Mouse (Mus musculus) layer of hippocampus, adult 18-20 months (tissue): ENCODE measurements around the gene Amfr. TPM values are rescaled to one million over a fixed set of nuclear protein-coding genes. Genes with fewer than 3 reads are reported as not detected.

Experiments
- DNase-seq, 2 experiments: peaks; one replicate each; pipeline ENCODE4 v3.0.0; 2022; ENCODE audit warnings: low spot score in 2 of 2
- long read RNA-seq: library from polyadenylated mRNA; stranded (forward); transcript quantifications from one replicate; pipeline ENCODE4 v2.0.0, GENCODE M21; 2021
- total RNA-seq, 2 experiments: library from RNA; stranded (reverse); gene quantifications; 2 replicates each; pipeline ENCODE4 v1.2.3; 2021

Amfr gene
- 100 to 1,000 TPM; 129 to 135 TPM for total RNA-seq
- long read RNA-seq, transcript Amfr-201 (14 exons, 3,880 nt): major isoform, 440 of 486 reads
- long read RNA-seq, partial matches to known transcripts: 17 of 486 reads
- long read RNA-seq, other reads (novel, unspliced or antisense): 28 of 486 reads

- peak; percentile 22 to 52 for DNase-seq
These were observed at the start of gene Amfr for GRCm38 (mm10) chr8:94012013-94012951. Gene Amfr (minus strand): TSS chr8:94012842.

- DNase-seq: peak; percentile 25 to 74
These were observed 44.7 kb upstream of the Amfr start for GRCm38 (mm10) chr8:94057157-94057854.

GRCm38 (mm10) chr8:94052696-94053095 is 40.1 kb upstream of the Amfr start:
- no peak for DNase-seq

- peak; percentile 39 to 77 for DNase-seq
These were observed 35.2 kb upstream of the Amfr start for GRCm38 (mm10) chr8:94047845-94048244.

- DNase-seq: peak in 1 of 2 experiments; percentile 16
These were observed 25.2 kb upstream of the Amfr start for GRCm38 (mm10) chr8:94037806-94038205.

GRCm38 (mm10) chr8:94036944-94037524 is 24.4 kb upstream of the Amfr start, which contains the start of the genes Nudt21 and Ogfod1:
Gene Nudt21 (minus strand): TSS chr8:94037031.
Gene Ogfod1 (plus strand): TSS chr8:94037198.
- DNase-seq: peak; percentile 95 to 99

GRCm38 (mm10) chr8:94036541-94036940 is 23.9 kb upstream of the Amfr start:
- peak; percentile 55 to 71 for DNase-seq

- DNase-seq: no peak
These were observed 22.6 kb upstream of the Amfr start for GRCm38 (mm10) chr8:94035200-94035599.

GRCm38 (mm10) chr8:94033601-94034000 is 21.0 kb upstream of the Amfr start:
- no peak for DNase-seq

GRCm38 (mm10) chr8:94029701-94030100 is 17.1 kb upstream of the Amfr start:
- DNase-seq: no peak

- DNase-seq: no peak
These were observed 11.3 kb upstream of the Amfr start for GRCm38 (mm10) chr8:94023916-94024315.

GRCm38 (mm10) chr8:94013026-94013612 is 477 bp upstream of the Amfr start:
- no peak for DNase-seq

- no peak for DNase-seq
These were observed 1.3 kb downstream of the Amfr start for GRCm38 (mm10) chr8:94011076-94012012.

- DNase-seq: no peak
These were observed 2.4 kb downstream of the Amfr start for GRCm38 (mm10) chr8:94010101-94010705.

- no peak for DNase-seq
These were observed 3.3 kb downstream of the Amfr start for GRCm38 (mm10) chr8:94009243-94009845.

GRCm38 (mm10) chr8:94004139-94004538 is 8.5 kb downstream of the Amfr start:
- no peak for DNase-seq

GRCm38 (mm10) chr8:93998961-93999360 is 13.7 kb downstream of the Amfr start:
- no peak for DNase-seq

GRCm38 (mm10) chr8:93989739-93990138 is 22.9 kb downstream of the Amfr start:
- DNase-seq: no peak

- DNase-seq: no peak
These were observed 27.9 kb downstream of the Amfr start for GRCm38 (mm10) chr8:93984731-93985130.
